Mouse (Mus musculus) MEL (cell line): ENCODE measurements around the gene Zbed3. TPM values are rescaled to one million over a fixed set of nuclear protein-coding genes. Genes with fewer than 3 reads are reported as not detected.
A peak's percentile ranks its signal among the peaks of the same experiment; 100 is the strongest.

Experiments
- DNase-seq: peaks from one replicate; pipeline ENCODE4 v3.0.0; 2011; ENCODE audit warnings: low read depth, low spot score
- H3K27ac ChIP-seq: 2 replicates; pipeline ENCODE4 v1.5.1; 2012; ENCODE audit warnings: low read depth, mild to moderate bottlenecking, control low read depth, low read length, moderate library complexity; ENCODE audit not compliant: control insufficient read depth
- H3K27me3 ChIP-seq, 2 experiments: fragments of 150-350 bp in 1 of 2; sonication (generic) in 1 of 2; 2 replicates each; pipeline ENCODE4 v1.6.1; 2012; ENCODE audit warnings: low read length in 2 of 2, mild to moderate bottlenecking in 2 of 2, improper control_type of control experiment in 1 of 2, moderate library complexity in 1 of 2; ENCODE audit not compliant: insufficient read depth in 2 of 2, control insufficient read depth in 1 of 2
- H3K36me3 ChIP-seq, 2 experiments: 2 replicates each; pipeline ENCODE4 v1.6.1; 2012 to 2014; ENCODE audit warnings: low read length in 2 of 2, improper control_type of control experiment in 1 of 2, inconsistent platforms in 1 of 2, mild to moderate bottlenecking in 1 of 2; ENCODE audit not compliant: insufficient read depth in 2 of 2, control insufficient read depth in 1 of 2
- H3K4me1 ChIP-seq, 2 experiments: fragments of 150-350 bp in 1 of 2; sonication (generic) in 1 of 2; 2 replicates each; pipeline ENCODE4 v1.6.1; 2012; ENCODE audit warnings: low read length in 2 of 2, improper control_type of control experiment in 1 of 2, mild to moderate bottlenecking in 1 of 2; ENCODE audit not compliant: insufficient read depth in 2 of 2, control insufficient read depth in 1 of 2
- H3K4me3 ChIP-seq, 2 experiments: fragments of 150-350 bp in 1 of 2; sonication (generic) in 1 of 2; 2 replicates each; pipeline ENCODE4 v1.5.1; 2012; ENCODE audit warnings: low read depth in 2 of 2, low read length in 2 of 2, mild to moderate bottlenecking in 2 of 2, moderate library complexity in 2 of 2, control low read depth in 1 of 2, improper control_type of control experiment in 1 of 2; ENCODE audit not compliant: control insufficient read depth in 1 of 2, insufficient read depth in 1 of 2
- H3K79me2 ChIP-seq: 2 replicates; pipeline ENCODE4 v1.6.1; 2012; ENCODE audit warnings: mild to moderate bottlenecking, low read length, moderate library complexity; ENCODE audit not compliant: control insufficient read depth, poor library complexity, insufficient read depth
- H3K9ac ChIP-seq: 2 replicates; pipeline ENCODE4 v1.6.1; 2012; ENCODE audit warnings: low read depth, mild to moderate bottlenecking, control low read depth, low read length, moderate library complexity; ENCODE audit not compliant: control insufficient read depth, poor library complexity, severe bottlenecking
- H3K9me3 ChIP-seq: fragments of 150-350 bp; sonication (generic); replicated peaks from 2 replicates; pipeline ENCODE4 v1.6.1; 2012; ENCODE audit warnings: mild to moderate bottlenecking, low read length, improper control_type of control experiment, moderate library complexity; ENCODE audit not compliant: insufficient read depth
- BHLHE40 ChIP-seq: IDR thresholded peaks from 2 replicates; pipeline ENCODE4 v1.6.1; 2012; ENCODE audit warnings: low read depth, mild to moderate bottlenecking, inconsistent platforms, low read length, improper control_type of control experiment, borderline replicate concordance
- CTCF ChIP-seq, 3 experiments: IDR thresholded peaks in 2 of 3; conservative IDR thresholded peaks in 1 of 3; 2 replicates each; pipeline ENCODE4 v1.5.1; 2011 to 2012; ENCODE audit warnings: low read length in 3 of 3, low read depth in 2 of 3, mild to moderate bottlenecking in 2 of 3, improper control_type of control experiment in 1 of 3, inconsistent platforms in 1 of 3, mixed read lengths in 1 of 3, moderate library complexity in 1 of 3; ENCODE audit not compliant: control insufficient read depth in 1 of 3, insufficient read depth in 1 of 3, poor library complexity in 1 of 3, severe bottlenecking in 1 of 3
- E2F4 ChIP-seq: IDR thresholded peaks from 2 replicates; pipeline ENCODE4 v1.6.1; 2011; ENCODE audit warnings: low read depth, low read length, improper control_type of control experiment, borderline replicate concordance
- ELF1 ChIP-seq: IDR thresholded peaks from 2 replicates; pipeline ENCODE4 v1.6.1; 2014; ENCODE audit warnings: low read depth, mild to moderate bottlenecking, inconsistent platforms, low read length, improper control_type of control experiment, moderate library complexity
- KAT2A ChIP-seq: conservative IDR thresholded peaks from 2 replicates; pipeline ENCODE4 v1.6.1; 2012; ENCODE audit warnings: low read depth, low read length, improper control_type of control experiment, inconsistent platforms
- MAFK ChIP-seq: IDR thresholded peaks from 2 replicates; pipeline ENCODE4 v1.6.1; 2011; ENCODE audit warnings: low read depth, mild to moderate bottlenecking, low read length, improper control_type of control experiment, borderline replicate concordance
- MAZ ChIP-seq: IDR thresholded peaks from 2 replicates; pipeline ENCODE4 v1.6.1; 2012; ENCODE audit warnings: low read depth, mild to moderate bottlenecking, inconsistent platforms, low read length, improper control_type of control experiment
- MXI1 ChIP-seq: IDR thresholded peaks from 2 replicates; pipeline ENCODE4 v1.6.1; 2011; ENCODE audit warnings: mild to moderate bottlenecking, low read depth, low read length, improper control_type of control experiment
- MYB ChIP-seq: IDR thresholded peaks from 2 replicates; pipeline ENCODE4 v1.6.1; 2011; ENCODE audit warnings: mild to moderate bottlenecking, low read depth, low read length, improper control_type of control experiment
- MYC ChIP-seq: IDR thresholded peaks from 2 replicates; pipeline ENCODE4 v1.6.1; 2011; ENCODE audit warnings: low read depth, mild to moderate bottlenecking, low read length, improper control_type of control experiment, moderate library complexity
- NELFE ChIP-seq: IDR thresholded peaks from 2 replicates; pipeline ENCODE4 v1.6.1; 2011; ENCODE audit warnings: low read depth, low read length, improper control_type of control experiment
- NRF1 ChIP-seq: IDR thresholded peaks from 2 replicates; pipeline ENCODE4 v1.6.1; 2014; ENCODE audit warnings: low read depth, mild to moderate bottlenecking, inconsistent platforms, low read length, improper control_type of control experiment, moderate library complexity; ENCODE audit not compliant: poor library complexity, insufficient read depth, severe bottlenecking
- POLR2A ChIP-seq, 2 experiments: IDR thresholded peaks; 2 replicates each; pipeline ENCODE4 v1.6.1; 2011 to 2012; ENCODE audit warnings: low read length in 2 of 2, mild to moderate bottlenecking in 2 of 2, control low read depth in 1 of 2, improper control_type of control experiment in 1 of 2, low read depth in 1 of 2, moderate library complexity in 1 of 2; ENCODE audit not compliant: control insufficient read depth in 1 of 2, insufficient read depth in 1 of 2, poor library complexity in 1 of 2
- POLR2AphosphoS5 ChIP-seq: IDR thresholded peaks from 2 replicates; pipeline ENCODE4 v1.6.1; 2012; ENCODE audit warnings: low read depth, borderline replicate concordance, mild to moderate bottlenecking, inconsistent platforms, low read length, moderate library complexity, mixed read lengths
- RAD21 ChIP-seq: IDR thresholded peaks from 2 replicates; pipeline ENCODE4 v1.6.1; 2011; ENCODE audit warnings: mild to moderate bottlenecking, low read depth, low read length, improper control_type of control experiment
- SIN3A ChIP-seq: IDR thresholded peaks from 2 replicates; pipeline ENCODE4 v1.6.1; 2012; ENCODE audit warnings: low read length, improper control_type of control experiment, inconsistent platforms
- SMC3 ChIP-seq: IDR thresholded peaks from 2 replicates; pipeline ENCODE4 v1.6.1; 2011; ENCODE audit warnings: low read depth, low read length, improper control_type of control experiment
- TAL1 ChIP-seq: IDR thresholded peaks from 2 replicates; pipeline ENCODE4 v1.6.1; 2012; ENCODE audit warnings: mild to moderate bottlenecking, inconsistent platforms, low read length, moderate library complexity, mixed read lengths
- USF1 ChIP-seq: IDR thresholded peaks from 2 replicates; pipeline ENCODE4 v1.6.1; 2014; ENCODE audit warnings: low read depth, mild to moderate bottlenecking, inconsistent platforms, low read length, improper control_type of control experiment, moderate library complexity
- ZNF384 ChIP-seq: IDR thresholded peaks from 2 replicates; pipeline ENCODE4 v1.6.1; 2012; ENCODE audit warnings: low read depth, mild to moderate bottlenecking, inconsistent platforms, low read length, improper control_type of control experiment
- polyA plus RNA-seq, 2 experiments: library from polyadenylated mRNA; stranded (reverse) in 1 of 2; unstranded in 1 of 2; fragments of >175 nt in 1 of 2; fragments of >200 nt in 1 of 2; gene quantifications; 2 replicates each; pipeline versions ENCODE4 v1.2.1 to v1.2.4; 2012; ENCODE audit warnings: low replicate concordance in 2 of 2, low read depth in 1 of 2; ENCODE audit not compliant: insufficient read length in 2 of 2, insufficient read depth in 1 of 2, missing spikeins in 1 of 2
- total RNA-seq: library from RNA; depleted of rRNA; stranded (reverse); fragments of 300-350 nt; gene quantifications from 2 replicates; pipeline ENCODE4 v1.2.3, GENCODE M21; 2012

Gene Zbed3
- total and polyA plus RNA-seq, 3 experiments, result not detected

DNA sequence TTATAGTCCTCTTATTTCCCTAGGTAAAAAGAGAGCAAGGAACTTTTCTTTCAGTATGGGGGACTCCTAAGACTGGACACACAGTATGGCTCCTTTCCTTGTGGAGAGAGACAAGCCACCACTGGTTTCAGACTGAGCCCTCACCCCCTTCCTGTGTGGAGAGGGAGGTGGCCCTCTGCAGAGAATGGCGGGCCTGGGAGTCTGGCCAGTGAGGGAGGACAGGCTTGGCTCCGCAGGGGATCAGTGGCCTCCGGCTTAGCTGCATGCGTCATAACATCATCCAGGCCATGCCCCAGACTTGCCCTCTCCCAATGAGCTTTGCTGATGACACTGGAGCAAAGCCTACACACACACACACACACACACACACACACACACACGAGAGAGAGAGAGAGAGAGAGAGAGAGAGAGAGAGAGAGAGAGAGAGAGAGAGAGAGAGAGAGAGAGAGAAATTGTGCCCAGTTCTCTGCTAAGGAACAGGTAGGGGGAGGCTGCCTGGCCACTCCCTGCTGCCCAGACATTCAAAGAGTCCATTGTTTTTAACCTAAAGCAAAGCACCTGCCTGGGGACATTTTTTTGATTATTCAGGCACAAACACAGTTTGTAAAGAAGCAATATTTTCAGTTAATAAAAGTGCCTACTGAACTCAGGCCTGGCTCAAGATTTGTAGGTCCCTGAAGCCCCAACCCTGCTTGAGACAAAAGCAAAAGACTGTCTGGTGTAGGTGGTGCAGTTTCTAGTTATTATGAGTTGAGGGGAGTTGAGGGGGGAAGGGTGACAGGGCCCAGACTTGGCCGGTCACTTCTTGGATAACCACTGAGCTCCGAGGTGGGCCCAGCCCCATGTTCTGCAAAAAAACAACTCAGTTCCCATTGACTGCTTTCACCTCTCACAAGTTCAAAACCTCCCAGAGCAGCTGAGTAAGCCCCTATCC lies 41.4 kb upstream of the Zbed3 start:
- Histone ChIP-seq H3K27ac (no peak overlapping the region), H3K27me3 (no peaks in the 10 kb centered on the region), H3K36me3 (no peaks in the 10 kb centered on the region), H3K9ac (no peak overlapping the region), H3K79me2 (no peaks in the 10 kb centered on the region), H3K4me3 (no peak overlapping the region), H3K9me3 (no peaks in the 10 kb centered on the region), H3K4me1 (no peaks in the 10 kb centered on the region)
- TF ChIP-seq ZNF384 (no peak), MYB (no peak), MYC (no peak), SIN3A (no peak), MXI1 (no peak), TAL1 (no peak), MAZ (no peak), KAT2A (no peak), NELFE (no peak), POLR2A (IDR thresholded peaks at IDR 0.05; ENCODE audit: control insufficient read depth in 1 of 2, insufficient read depth in 1 of 2, low read depth in 1 of 2, low read length in 2 of 2, poor library complexity in 1 of 2) (no peak), ELF1 (no peak), NRF1 (no peak), MAFK (no peak), BHLHE40 (no peak), POLR2AphosphoS5 (no peak), USF1 (no peak), CTCF (IDR thresholded peaks at IDR 0.05 in 2 of 3, conservative IDR thresholded peaks at IDR 0.05 in 1 of 3; ENCODE audit: control insufficient read depth in 1 of 3, insufficient read depth in 1 of 3, low read depth in 2 of 3, low read length in 3 of 3, poor library complexity in 1 of 3, severe bottlenecking in 1 of 3) (no peak)
- DNase-seq, result no peak

DNA sequence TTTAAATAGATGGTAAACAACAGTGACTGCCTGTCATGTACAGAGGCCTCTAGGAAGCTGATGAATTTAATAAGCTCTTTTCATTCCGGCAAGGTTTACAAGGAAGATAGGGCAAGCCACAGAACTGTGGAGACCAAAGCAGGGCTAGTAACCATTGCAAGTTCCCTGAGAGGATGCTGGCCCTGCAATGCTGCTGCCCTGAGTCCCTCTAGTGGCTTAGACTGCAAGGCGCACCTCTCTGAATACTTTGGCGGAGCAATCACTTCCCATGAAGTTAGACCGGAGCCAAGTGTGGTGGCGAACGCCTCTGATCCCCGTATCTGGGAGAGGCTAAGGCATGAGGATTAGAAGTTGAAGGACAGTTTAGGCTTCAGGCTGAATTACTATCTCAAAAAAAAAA lies 36.4 kb upstream of the Zbed3 start:
- H3K79me2 ChIP-seq, result no peaks in the 10 kb centered on the region
- DNase-seq, result peak; percentile 6
- no peak overlapping the region for H3K4me3 ChIP-seq

More for the DNA sequence above, 36.4 kb upstream of the Zbed3 start:
- H3K4me1 ChIP-seq, result no peaks in the 10 kb centered on the region
- no peak overlapping the region for H3K9ac ChIP-seq
- H3K9me3 ChIP-seq, result no peaks in the 10 kb centered on the region
- no peak overlapping the region for H3K27ac ChIP-seq
- TF ChIP-seq CTCF (IDR thresholded peaks at IDR 0.05 in 2 of 3, conservative IDR thresholded peaks at IDR 0.05 in 1 of 3; ENCODE audit: control insufficient read depth in 1 of 3, insufficient read depth in 1 of 3, low read depth in 2 of 3, low read length in 3 of 3, poor library complexity in 1 of 3, severe bottlenecking in 1 of 3) (peak in 2 of 3 experiments; percentile 34; a peak in 4 of 6 replicates), SMC3 (0 out of 2 replicates have a peak, but pooled peaks have one; percentile 15), RAD21 (peak; percentile 14), E2F4 (no peak)
- no peaks in the 10 kb centered on the region for H3K27me3 ChIP-seq
- H3K36me3 ChIP-seq, result no peaks in the 10 kb centered on the region
